Mouse (Mus musculus): ENCODE results near the gene Aldh16a1. TPM values are rescaled to one million over a fixed set of nuclear protein-coding genes. Genes with fewer than 3 reads are reported as not detected.
A peak's percentile ranks its signal among the peaks of the same experiment; 100 is the strongest.

The Aldh16a1 gene
- polyA plus RNA-seq, 1 experiment, result 25.0 TPM

DNA sequence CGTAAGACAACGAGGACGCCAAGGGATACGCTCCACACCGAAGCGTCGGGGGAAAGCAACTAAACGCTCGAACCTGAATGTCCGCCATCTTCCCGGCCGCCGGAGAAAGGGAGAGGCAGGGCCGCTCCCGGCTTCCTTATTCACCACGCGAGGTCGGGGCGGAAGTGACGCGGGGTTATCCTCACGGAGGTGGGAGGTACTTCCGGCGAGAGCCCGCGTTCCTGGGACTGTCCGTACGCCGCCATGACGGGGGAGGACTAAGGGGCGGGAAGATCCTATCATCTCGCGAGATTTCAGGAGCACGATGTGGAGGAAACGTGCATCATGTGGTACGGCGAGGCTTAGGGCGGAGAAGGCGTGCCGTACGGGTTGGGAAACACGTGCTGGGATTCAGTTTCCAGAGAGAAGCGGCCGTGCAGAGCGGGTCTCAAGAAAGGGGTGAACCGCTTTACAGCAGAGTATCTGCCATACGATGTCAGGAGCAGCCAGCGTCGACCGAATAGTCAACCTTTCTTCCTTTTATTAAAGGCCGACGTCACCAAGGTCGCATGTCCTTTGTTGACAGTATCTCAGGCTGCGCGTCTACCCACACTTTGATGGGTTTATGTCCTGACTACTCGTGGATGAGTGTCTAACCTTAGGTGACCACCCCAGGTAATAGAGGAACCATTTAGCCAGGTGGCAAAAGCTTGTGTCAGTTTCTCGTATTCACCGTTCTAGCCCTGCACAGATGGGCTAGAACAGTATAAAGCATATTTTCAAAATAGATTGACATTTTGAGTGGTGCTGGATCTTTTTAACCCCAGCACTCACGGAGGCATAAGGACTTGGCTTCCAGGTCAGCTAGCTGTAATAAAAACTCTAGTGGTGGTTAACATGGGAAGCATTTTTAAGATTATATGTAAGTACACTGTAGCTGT, 29.9 kb downstream of the Aldh16a1 start, which contains the start of gene Rps11:
TSS of gene Rps11 (minus strand) at position 216 of the 920 bp plus-strand sequence.
- Histone ChIP-seq H3K4me1 (ENCODE audit: control insufficient read depth, insufficient read depth, low read length) (0 out of 2 replicates have a peak, but pooled peaks cover 5% of the 10 kb centered on the region), H3K4me3 (ENCODE audit: insufficient read depth, low read length) (peak within 1 kb of the TSS; percentile 86)

GRCm38 (mm10) chr7:45123186-45123570, 31.2 kb downstream of the Aldh16a1 start:
- Histone ChIP-seq H3K27ac (ENCODE audit: insufficient read depth, low read length) (peak overlapping the region; percentile 66; the same call in 1 of the 2 replicates), H3K4me1 (ENCODE audit: control insufficient read depth, insufficient read depth, low read length) (0 out of 2 replicates have a peak, but pooled peaks cover 5% of the 10 kb centered on the region), H3K4me3 (ENCODE audit: insufficient read depth, low read length) (peak overlapping the region; percentile 86)
- no peak for TF ChIP-seq POLR2A (IDR thresholded peaks at IDR 0.05; ENCODE audit: low read depth, low read length)

More for the DNA sequence above, 29.9 kb downstream of the Aldh16a1 start, which contains the start of gene Rps11:
- TF ChIP-seq CTCF (IDR thresholded peaks at IDR 0.05; ENCODE audit: borderline replicate concordance, insufficient read depth, low read length), result no peak
- TF ChIP-seq POLR2A (IDR thresholded peaks at IDR 0.05; ENCODE audit: low read depth, low read length), result peak; percentile 89
- H3K27ac ChIP-seq (ENCODE audit: insufficient read depth, low read length), result peak within 1 kb of the TSS; percentile 68

DNA sequence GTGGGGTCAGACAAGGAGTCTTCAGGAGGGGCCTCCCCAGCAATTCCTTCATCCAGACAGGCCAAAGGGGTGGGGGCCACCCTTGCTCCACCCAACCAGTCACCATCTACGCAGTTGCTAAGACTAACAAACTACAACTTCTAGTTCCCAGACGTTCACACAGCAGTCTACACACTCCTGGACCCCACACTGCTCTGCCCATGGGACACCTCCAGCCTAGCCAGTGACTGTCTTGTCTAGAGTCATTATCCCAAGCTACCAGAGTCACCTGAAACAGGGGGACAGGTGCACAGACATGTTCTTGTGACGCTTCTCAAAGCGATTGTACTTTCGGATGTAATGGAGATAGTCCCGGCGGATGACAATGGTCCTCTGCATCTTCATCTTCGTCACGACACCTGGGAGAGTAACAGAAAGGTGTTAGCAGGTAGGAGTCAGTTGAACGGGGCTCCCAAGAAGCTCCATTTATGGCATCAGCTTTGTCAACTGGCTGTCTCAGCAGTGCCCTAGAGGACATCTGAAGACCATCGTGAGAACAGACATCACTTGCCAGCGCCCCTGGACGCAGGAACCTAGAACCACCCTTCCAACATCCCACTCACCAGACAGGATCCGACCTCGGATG, 31.7 kb downstream of the Aldh16a1 start:
- Histone ChIP-seq H3K4me3 (ENCODE audit: insufficient read depth, low read length) (peak overlapping the region; percentile 86), H3K4me1 (ENCODE audit: control insufficient read depth, insufficient read depth, low read length) (0 out of 2 replicates have a peak, but pooled peaks cover 5% of the 10 kb centered on the region), H3K27ac (ENCODE audit: insufficient read depth, low read length) (no peak overlapping the region)
- TF ChIP-seq CTCF (IDR thresholded peaks at IDR 0.05; ENCODE audit: borderline replicate concordance, insufficient read depth, low read length), result no peak
- no peak for TF ChIP-seq POLR2A (IDR thresholded peaks at IDR 0.05; ENCODE audit: low read depth, low read length)

DNA sequence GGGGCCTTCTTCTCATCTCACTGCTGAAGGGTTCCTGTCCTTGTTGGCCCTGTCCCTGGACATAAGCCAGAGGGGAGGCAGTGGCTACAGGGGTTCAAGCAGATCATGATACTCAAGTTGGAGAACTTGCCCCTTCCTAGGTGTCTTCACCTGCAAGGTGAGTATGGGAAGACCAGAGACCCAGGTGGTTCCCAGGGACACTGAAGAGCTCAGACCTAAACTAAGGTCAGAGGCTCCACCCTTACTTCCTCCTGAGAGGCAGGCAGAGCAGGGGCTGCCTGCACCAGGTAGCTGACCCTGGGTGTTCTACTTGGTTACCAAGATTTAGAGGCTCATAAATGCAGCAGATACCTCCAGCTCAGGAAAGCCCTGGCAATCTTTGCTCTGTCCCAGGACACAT, 32.4 kb downstream of the Aldh16a1 start:
- TF ChIP-seq POLR2A (IDR thresholded peaks at IDR 0.05; ENCODE audit: low read depth, low read length) (no peak), CTCF (IDR thresholded peaks at IDR 0.05; ENCODE audit: borderline replicate concordance, insufficient read depth, low read length) (no peak)
- H3K4me3 ChIP-seq (ENCODE audit: insufficient read depth, low read length), result no peak overlapping the region
- H3K4me1 ChIP-seq (ENCODE audit: control insufficient read depth, insufficient read depth, low read length), result 0 out of 2 replicates have a peak, but pooled peaks cover 5% of the 10 kb centered on the region
- H3K27ac ChIP-seq (ENCODE audit: insufficient read depth, low read length), result no peak overlapping the region

DNA sequence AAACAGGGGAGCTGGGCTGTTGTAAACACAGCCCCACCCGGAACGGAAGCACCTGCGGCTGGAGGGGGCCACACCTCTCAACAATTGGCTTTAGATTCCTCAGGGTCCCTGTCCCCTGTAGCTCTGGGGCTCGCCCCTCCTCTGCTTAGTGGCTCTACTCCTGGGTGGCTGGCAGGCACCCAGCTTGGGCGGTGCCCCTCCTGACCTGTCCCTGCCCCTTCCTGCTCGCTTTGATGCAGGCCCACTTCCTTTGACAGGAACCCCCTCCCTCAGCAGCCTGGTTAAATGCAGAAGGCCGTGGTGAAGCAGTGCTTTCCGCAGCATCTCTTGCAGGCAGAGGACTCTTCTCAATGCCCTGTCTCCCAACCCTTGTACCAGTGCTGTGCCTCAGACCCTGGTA, 33.0 kb downstream of the Aldh16a1 start:
- H3K4me1 ChIP-seq (ENCODE audit: control insufficient read depth, insufficient read depth, low read length), result 0 out of 2 replicates have a peak, but pooled peaks cover 5% of the 10 kb centered on the region
- no peak overlapping the region for H3K4me3 ChIP-seq (ENCODE audit: insufficient read depth, low read length)
- no peak overlapping the region for H3K27ac ChIP-seq (ENCODE audit: insufficient read depth, low read length)
- TF ChIP-seq CTCF (IDR thresholded peaks at IDR 0.05; ENCODE audit: borderline replicate concordance, insufficient read depth, low read length) (no peak), POLR2A (IDR thresholded peaks at IDR 0.05; ENCODE audit: low read depth, low read length) (0 out of 2 replicates have a peak, but pooled peaks have one; percentile 22)

GRCm38 (mm10) chr7:45119780-45120709, 34.3 kb downstream of the Aldh16a1 start:
- TF ChIP-seq CTCF (IDR thresholded peaks at IDR 0.05; ENCODE audit: borderline replicate concordance, insufficient read depth, low read length), result no peak
- TF ChIP-seq POLR2A (IDR thresholded peaks at IDR 0.05; ENCODE audit: low read depth, low read length), result peak; percentile 21; the same call in 1 of the 2 replicates
- no peak overlapping the region for H3K4me3 ChIP-seq (ENCODE audit: insufficient read depth, low read length)
- 0 out of 2 replicates have a peak, but pooled peaks cover 5% of the 10 kb centered on the region for H3K4me1 ChIP-seq (ENCODE audit: control insufficient read depth, insufficient read depth, low read length)
- no peak overlapping the region for H3K27ac ChIP-seq (ENCODE audit: insufficient read depth, low read length)

DNA sequence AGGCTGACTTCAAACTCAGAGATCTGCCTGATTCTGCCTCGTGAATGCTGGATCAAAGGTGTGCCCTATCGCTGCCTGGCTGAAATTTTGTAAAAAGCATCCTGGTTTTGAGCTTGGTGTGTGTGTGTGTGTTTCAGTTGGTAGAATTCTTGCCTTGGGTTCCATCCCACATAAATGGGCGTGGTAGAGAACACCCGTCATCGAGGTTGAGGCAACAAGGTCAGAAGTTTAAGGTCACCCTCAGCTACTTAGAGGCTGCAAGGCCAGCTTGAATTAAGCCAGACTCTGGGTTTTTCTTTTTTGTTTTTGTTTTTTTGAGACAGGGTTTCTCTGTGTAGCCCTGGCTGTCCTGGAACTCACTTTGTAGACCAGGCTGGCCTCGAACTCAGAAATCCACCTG, 36.0 kb downstream of the Aldh16a1 start:
- H3K4me3 ChIP-seq (ENCODE audit: insufficient read depth, low read length), result no peak overlapping the region
- TF ChIP-seq CTCF (IDR thresholded peaks at IDR 0.05; ENCODE audit: borderline replicate concordance, insufficient read depth, low read length), result no peak
- no peak for TF ChIP-seq POLR2A (IDR thresholded peaks at IDR 0.05; ENCODE audit: low read depth, low read length)
- H3K27ac ChIP-seq (ENCODE audit: insufficient read depth, low read length), result no peak overlapping the region
- 0 out of 2 replicates have a peak, but pooled peaks cover 5% of the 10 kb centered on the region for H3K4me1 ChIP-seq (ENCODE audit: control insufficient read depth, insufficient read depth, low read length)

GRCm38 (mm10) chr7:45117566-45117965, 36.8 kb downstream of the Aldh16a1 start:
- no peak overlapping the region for H3K4me3 ChIP-seq (ENCODE audit: insufficient read depth, low read length)
- H3K27ac ChIP-seq (ENCODE audit: insufficient read depth, low read length), result no peak overlapping the region
- H3K4me1 ChIP-seq (ENCODE audit: control insufficient read depth, insufficient read depth, low read length), result 0 out of 2 replicates have a peak, but pooled peaks cover 5% of the 10 kb centered on the region
- TF ChIP-seq POLR2A (IDR thresholded peaks at IDR 0.05; ENCODE audit: low read depth, low read length), result no peak
- no peak for TF ChIP-seq CTCF (IDR thresholded peaks at IDR 0.05; ENCODE audit: borderline replicate concordance, insufficient read depth, low read length)

DNA sequence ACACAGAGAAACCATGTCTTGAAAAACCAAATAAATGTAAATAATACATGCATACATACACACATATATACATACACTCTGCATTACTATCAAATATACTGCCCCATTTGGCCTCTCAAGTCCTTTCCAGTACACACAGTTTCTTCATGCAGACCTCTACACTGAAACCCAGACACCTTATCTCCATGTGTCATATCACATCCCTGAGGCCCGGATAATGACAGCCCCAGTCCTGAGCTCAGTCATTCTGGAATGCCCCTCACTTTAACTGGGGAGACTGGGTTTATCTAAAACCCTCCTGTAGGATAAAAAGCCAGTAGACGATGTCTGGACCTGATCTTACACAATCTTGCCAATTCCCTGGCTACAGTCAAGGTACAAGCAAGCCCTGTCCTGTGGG, 40.9 kb downstream of the Aldh16a1 start:
- no peak overlapping the region for H3K4me3 ChIP-seq (ENCODE audit: insufficient read depth, low read length)
- TF ChIP-seq CTCF (IDR thresholded peaks at IDR 0.05; ENCODE audit: borderline replicate concordance, insufficient read depth, low read length) (no peak), POLR2A (IDR thresholded peaks at IDR 0.05; ENCODE audit: low read depth, low read length) (no peak)
- H3K27ac ChIP-seq (ENCODE audit: insufficient read depth, low read length), result no peak overlapping the region
- H3K4me1 ChIP-seq (ENCODE audit: control insufficient read depth, insufficient read depth, low read length), result no peaks in the 10 kb centered on the region
